Mouse (Mus musculus) liver, postnatal 0 days (tissue): ENCODE results near the gene Fbf1.
"Not testable (repeated sequence)": the region's sequence is repeated elsewhere in the genome, so short reads cannot be mapped to it uniquely, and the experiment has no call there.

ENCODE experiments used
- CTCF ChIP-seq: sonication (generic); IDR thresholded peaks from 2 replicates; pipeline ENCODE4 v1.5.1; 2016; ENCODE audit warnings: antibody characterized with exemption, low read depth
- EP300 ChIP-seq: IDR thresholded peaks from 2 replicates; pipeline ENCODE4 v1.6.1; 2016; ENCODE audit warnings: antibody characterized with exemption, low read depth, mild to moderate bottlenecking

DNA sequence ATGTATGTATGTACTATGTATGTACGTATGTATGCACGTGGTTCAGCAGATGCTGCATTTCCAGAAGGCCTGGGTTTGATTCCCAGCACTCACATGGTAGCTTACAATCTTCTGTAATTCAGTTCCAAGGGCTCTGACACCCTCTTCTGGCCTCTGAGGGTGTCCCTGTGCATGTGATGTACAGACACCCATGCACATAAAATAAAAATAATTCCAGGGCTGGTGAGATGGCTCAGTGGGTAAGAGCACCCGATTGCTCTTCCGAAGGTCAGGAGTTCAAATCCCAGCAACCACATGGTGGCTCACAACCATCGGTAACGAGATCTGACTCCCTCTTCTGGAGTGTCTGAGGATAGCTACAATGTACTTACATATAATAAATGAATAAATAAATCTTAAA is 75.0 kb downstream of the Fbf1 start:
- TF ChIP-seq CTCF, EP300: not testable (repeated sequence)
